Mouse (Mus musculus) right cerebral cortex, postnatal 14 days (tissue): ENCODE measurements around the gene Gm10330.
"Not testable (repeated sequence)": the region's sequence is repeated elsewhere in the genome, so short reads cannot be mapped to it uniquely, and the experiment has no call there.

Experiments used
- DNase-seq: peaks from one replicate; pipeline ENCODE4 v3.0.0; 2022

Gene Gm10330

GRCm38 (mm10) chr12:23780165-23780564, at the start of gene Gm10330:
Gene Gm10330, minus strand, starts transcription at chr12:23780265.
- DNase-seq = not testable (repeated sequence)

- not testable (repeated sequence) for DNase-seq
Measured at GRCm38 (mm10) chr12:23800776-23801175, 20.7 kb upstream of the Gm10330 start.

DNA sequence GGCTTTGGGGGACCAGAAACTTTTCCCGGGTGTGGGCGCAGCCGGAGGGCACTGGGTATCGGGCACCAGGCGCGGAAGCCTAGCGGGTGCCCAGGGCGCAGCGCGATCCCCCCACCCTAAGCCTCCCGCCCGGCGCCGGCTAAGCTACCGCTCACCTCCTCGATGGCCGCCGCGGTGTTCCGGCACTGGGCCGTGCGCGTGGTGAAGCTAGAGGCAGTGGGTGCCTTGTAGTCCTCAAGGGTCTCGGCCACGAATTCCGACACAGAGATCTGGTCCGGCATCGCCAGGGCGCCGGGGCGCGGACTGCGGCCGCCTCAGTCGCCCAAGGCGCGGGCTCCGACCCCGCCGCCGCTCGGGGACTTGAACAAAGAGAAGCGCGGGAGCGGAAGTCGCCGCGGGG, 20.3 kb upstream of the Gm10330 start:
- not testable (repeated sequence) for DNase-seq
